Mouse (Mus musculus): ENCODE data around the gene Slc5a11.

Slc5a11 gene

DNA sequence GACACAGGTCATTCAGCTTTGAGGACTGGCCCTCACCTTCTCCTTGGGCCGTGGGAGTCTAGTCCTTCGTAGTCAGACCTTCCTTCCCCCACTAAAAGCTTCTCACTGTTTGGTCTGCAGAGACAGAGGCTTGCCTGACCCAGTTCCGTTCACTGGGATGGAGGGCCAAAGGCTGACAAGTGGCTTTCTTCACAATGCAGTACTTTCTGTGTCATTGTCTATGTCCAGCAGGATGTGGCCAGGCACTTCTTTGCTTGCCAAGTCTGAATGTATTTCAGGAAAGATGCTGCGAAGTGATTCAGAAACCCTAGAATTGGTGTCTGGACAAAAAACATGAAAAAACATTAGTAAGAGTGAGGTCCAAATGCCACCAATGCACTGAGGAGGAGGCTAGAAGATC lies 65.2 kb downstream of the Slc5a11 start:
- DNase-seq (ENCODE audit: low read depth, low spot score) = no peak

DNA sequence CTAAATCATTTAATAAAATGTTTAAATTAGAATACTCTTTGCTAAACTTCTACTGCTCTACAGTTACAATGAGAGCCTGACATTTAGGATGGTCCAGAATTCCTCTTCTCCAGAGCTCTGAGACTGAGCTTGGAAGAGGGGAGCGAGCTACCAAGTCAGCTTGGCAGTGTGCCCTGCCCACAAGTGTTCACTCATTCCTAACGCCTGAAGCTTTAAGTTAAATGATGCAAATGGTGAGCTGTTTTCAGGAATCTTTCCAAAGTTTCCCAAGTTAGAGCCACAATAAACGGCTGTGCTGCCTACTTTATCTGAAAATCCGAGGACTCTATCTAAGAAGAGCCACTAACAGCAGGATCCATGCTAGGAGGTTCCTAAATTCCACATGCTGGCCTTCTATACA lies 69.2 kb downstream of the Slc5a11 start:
- DNase-seq (ENCODE audit: low read depth, low spot score) = peak; percentile 6

DNA sequence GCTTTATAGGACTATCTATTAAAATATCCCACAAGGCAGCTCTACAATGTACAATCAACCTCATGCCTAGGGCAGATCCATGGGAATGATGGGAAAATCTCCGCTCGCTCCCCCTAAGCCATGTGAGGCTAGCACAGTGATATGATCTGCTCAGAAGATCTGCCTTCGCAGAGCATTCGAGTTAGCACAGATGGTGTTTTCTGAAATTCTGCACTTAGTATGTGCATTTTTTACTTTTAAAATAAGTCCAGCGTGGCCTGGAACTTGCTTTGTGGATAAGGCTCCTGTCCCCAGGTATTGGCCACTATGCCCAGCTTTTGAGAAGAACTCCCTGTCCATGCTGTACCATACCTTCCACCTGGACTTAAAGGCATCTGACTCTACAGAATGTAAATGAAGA lies 71.3 kb downstream of the Slc5a11 start:
- DNase-seq (ENCODE audit: low read depth, low spot score) = no peak

GRCm38 (mm10) chr7:123287903-123288302 lies 73.3 kb downstream of the Slc5a11 start:
- no peak for DNase-seq (ENCODE audit: low read depth, low spot score)

DNA sequence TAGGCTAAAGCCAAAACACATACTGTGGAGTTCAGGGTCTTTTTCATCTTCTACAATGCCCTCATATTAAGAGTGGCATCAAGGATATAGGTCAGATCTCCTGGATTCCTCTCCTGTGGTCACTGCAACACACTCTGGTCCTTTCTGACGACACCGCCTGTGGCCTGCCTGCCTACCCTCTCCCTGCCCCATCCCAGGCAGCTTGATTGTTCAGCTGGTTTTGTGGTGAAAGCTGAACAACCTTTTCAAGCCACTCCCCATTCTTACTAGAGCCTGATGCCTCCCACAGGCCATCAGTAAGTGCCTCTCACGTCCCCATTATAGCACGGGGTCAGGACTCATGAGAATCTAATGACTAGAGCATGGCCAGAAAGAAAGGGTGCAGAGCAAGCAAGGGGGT lies 74.6 kb downstream of the Slc5a11 start:
- DNase-seq (ENCODE audit: low read depth, low spot score) = no peak

DNA sequence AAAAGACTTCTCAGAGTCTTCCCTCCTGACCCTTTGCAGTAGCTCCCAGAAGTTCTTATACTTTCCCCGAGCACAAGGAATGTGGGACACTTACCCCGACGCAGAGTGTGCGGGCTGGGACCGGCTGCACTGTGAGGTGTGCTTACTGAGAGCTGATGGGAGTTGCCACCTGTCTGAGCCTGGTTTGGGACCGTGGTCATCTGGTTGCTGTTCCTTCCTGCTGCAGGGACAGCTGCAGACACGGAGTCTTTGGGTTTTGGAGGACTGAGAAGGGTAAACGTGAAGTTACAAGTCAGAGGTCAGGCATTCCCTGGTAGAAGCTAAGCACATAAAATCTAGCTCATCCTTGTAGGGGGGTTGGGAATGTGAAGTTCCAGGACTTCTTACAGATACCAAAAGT lies 77.4 kb downstream of the Slc5a11 start:
- DNase-seq (ENCODE audit: low read depth, low spot score) = no peak

DNA sequence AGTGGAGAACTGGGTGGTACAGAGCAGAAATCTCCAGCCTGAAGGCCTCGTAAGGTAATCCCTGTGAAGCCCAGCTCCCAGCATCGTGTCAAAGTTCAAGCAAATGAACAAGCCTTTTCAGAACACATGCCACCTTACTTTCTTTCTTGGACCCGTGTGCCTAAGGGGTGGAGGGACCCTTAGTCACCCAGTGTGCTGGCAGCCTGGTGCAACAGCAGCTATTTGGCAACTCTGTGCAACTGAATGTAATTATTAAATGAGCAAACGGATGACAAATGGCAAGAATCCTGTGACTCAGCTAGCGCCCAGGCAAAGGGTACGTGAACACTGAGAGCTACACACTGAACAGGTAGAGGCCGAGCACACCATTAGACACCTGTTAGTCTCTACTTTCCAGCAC lies 79.3 kb downstream of the Slc5a11 start:
- DNase-seq (ENCODE audit: low read depth, low spot score) = no peak

DNA sequence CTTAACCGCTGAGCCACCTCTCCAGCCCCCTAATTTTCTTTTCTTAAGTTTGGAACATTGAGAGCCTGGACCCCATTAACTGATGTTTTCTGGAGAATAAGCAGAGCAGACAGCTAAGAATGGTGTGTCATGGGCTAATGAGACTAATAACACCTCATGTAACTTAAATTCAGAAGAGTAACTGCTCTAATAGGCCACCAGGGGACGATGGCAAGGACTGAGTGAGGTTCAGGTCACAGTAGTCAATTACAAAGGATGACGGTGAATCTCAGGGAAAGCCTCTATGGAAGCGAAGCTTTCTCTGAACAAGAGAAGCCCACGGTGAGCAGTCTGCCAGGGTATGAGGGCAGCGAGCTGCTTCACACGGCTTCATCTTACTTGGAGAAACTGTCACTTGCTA lies 80.8 kb downstream of the Slc5a11 start:
- DNase-seq (ENCODE audit: low read depth, low spot score) = no peak

DNA sequence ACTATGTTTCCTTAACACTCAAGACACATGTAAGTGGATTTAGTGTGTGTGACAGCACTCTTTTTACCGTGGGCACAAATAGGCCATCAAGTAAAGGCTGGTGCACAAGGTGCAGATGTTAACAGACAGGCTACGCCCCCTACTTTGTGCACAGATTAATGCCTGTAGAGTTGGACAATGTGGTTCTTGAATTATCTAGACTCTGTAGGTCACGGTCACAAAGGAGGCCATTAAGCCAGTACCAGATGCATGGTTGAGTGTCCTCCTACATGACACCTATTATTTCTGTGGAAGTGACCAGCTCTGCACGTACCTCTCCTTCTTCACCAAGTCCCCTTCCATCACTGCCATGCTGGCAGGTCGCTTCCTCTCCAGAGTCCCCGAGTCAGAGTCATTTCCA lies 81.5 kb downstream of the Slc5a11 start:
- no peak for DNase-seq (ENCODE audit: low read depth, low spot score)

GRCm38 (mm10) chr7:123298225-123298624 lies 83.6 kb downstream of the Slc5a11 start:
- DNase-seq (ENCODE audit: low read depth, low spot score) = no peak

DNA sequence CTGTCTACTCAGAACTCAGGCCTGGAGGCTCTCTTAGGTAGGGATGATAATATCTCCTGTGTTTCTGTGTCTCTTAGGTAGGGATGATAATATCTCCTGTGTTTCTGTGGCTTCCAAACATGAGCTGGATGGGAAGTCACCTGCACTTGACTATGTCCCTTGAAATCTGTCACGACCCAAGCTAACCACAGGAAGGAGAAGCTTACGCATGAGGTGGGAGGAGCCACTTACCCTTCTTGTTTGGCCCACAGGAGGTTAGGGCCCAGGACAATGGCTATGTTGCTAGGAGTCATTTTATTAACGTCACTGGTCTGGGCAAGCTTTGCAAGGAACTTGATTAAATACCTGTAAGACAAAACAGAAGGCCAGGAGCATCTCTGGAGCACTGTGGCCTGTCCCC lies 85.7 kb downstream of the Slc5a11 start:
- no peak for DNase-seq (ENCODE audit: low read depth, low spot score)

GRCm38 (mm10) chr7:123305397-123305796 lies 90.8 kb downstream of the Slc5a11 start:
- no peak for DNase-seq (ENCODE audit: low read depth, low spot score)

DNA sequence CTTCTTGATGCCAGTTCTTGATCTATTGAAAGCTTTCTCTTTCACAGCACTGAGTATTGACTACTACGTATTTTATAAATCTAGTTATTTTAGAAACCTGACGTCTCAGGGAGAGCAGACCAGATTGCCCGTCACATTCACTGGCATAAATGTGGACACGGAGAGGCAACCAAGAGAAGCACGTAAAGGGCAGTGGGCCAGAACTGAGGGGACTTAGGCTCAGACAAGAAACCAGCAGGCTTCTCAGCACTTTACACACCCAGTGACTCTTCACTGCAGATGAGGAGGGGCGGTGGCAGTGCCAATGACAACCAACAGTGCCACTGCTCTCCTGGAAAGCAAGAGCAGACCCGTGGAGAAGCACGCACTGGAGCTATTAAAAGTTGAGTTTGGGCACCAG lies 92.7 kb downstream of the Slc5a11 start:
- no peak for DNase-seq (ENCODE audit: low read depth, low spot score)

DNA sequence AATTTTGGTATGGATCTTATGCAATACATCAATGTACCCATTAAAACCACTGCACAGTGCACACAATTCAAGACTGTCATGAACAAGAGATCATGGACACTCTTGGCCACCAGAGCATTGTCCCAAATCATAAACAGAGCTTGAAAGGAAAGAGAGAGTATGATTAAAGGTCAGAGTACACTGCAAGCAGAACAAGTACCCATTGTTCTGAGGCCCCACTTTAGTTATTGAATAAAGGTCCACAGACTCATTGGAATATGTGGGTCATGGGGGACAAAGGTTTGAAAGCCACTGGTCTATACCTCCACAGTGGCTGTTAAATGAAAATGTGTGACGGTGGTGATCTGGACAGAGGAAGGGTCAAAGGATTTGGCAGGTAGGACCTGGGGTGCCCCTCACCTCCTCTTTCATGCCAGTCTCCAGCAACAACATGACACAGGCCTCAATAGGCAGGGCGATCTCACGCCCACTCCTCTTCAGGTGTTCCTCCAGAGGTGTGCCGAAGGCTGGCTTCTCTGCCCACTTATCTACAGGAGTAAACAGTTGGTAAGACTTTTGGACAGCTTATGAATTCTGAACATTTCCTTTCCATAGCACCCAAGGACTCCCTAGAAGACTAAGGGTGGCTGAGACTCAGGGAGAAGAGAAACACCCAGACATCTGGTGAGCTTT lies 93.4 kb downstream of the Slc5a11 start:
- DNase-seq (ENCODE audit: low read depth, low spot score) = no peak

DNA sequence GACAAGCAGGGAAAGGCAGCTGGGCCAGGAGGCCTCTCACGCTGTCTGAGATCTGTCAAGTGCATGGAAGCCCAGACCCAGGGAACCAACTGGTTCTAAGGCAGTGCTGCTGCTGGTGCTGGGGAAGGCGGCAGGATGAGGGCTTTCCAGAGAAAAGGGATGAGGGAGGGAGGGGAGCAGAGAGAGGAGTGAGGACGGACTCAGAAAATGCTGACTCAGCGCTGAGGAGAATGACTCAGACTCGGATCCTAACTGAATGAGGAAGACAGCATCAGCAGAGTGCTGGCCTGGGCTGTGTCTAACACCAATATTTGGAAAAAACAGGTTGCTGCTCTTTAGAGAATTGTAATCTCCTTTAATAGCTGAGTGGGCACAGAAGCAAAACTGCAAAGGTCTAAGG lies 97.3 kb downstream of the Slc5a11 start:
- DNase-seq (ENCODE audit: low read depth, low spot score) = no peak

DNA sequence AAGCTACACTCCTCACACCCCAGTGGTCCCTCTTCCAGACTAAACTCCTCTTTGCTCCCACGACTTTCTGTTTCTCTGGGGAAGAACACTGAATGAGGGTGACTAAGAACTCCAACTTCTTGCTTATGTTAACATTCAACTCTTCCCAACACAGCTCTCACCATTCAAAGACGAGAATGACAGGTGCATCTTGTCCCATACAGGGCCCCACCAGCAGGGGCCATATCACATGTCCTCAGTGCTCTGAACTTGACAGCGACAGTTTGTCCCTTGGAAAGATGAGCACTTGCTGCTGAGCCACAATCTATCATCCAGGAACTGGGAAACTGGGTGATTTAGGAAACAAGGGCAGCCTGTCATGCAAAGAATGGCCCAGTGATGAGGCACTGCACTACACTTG lies 98.2 kb downstream of the Slc5a11 start:
- no peak for DNase-seq (ENCODE audit: low read depth, low spot score)

GRCm38 (mm10) chr7:123322452-123323121 lies 108.0 kb downstream of the Slc5a11 start:
- DNase-seq (ENCODE audit: low read depth, low spot score) = no peak
